Mouse (Mus musculus) heart, embryonic 13.5 days (tissue): ENCODE data around the gene Gse1. TPM values are rescaled to one million over a fixed set of nuclear protein-coding genes. Genes with fewer than 3 reads are reported as not detected.

Experiments used
- ATAC-seq: fragments of 200-750 bp; cut with Nextera tagmentation; 2 replicates; pipeline ENCODE4 v1.8.0; 2017; ENCODE audit warnings: moderate TSS enrichment; ENCODE audit not compliant: insufficient number of reproducible peaks, low FRiP score, low TSS enrichment; ENCODE audit errors: extremely low read depth
- H3K27ac ChIP-seq: fragments of 300-500 bp; sonication (generic); replicated peaks from 2 replicates; pipeline ENCODE4 v1.5.1; 2015; ENCODE audit warnings: moderate library complexity, mild to moderate bottlenecking, inconsistent platforms
- H3K27me3 ChIP-seq: fragments of 300-500 bp; sonication (generic); replicated peaks from 2 replicates; pipeline ENCODE4 v1.6.1; 2015; ENCODE audit warnings: mild to moderate bottlenecking, inconsistent platforms
- H3K36me3 ChIP-seq: fragments of 300-500 bp; sonication (generic); 2 replicates; pipeline ENCODE4 v1.6.1; 2015; ENCODE audit warnings: mild to moderate bottlenecking, inconsistent platforms
- H3K4me1 ChIP-seq: fragments of 300-500 bp; sonication (generic); 2 replicates; pipeline ENCODE4 v1.6.1; 2015; ENCODE audit warnings: inconsistent platforms
- H3K4me2 ChIP-seq: fragments of 300-500 bp; sonication (generic); 2 replicates; pipeline ENCODE4 v1.6.1; 2015; ENCODE audit warnings: inconsistent platforms, mild to moderate bottlenecking, moderate library complexity
- H3K4me3 ChIP-seq: fragments of 300-500 bp; sonication (generic); 2 replicates; pipeline ENCODE4 v1.5.1; 2015; ENCODE audit warnings: moderate library complexity, mild to moderate bottlenecking, inconsistent platforms
- H3K9ac ChIP-seq: fragments of 300-500 bp; sonication (generic); 2 replicates; pipeline ENCODE4 v1.6.1; 2015; ENCODE audit warnings: inconsistent platforms, mild to moderate bottlenecking, moderate library complexity
- H3K9me3 ChIP-seq: fragments of 300-500 bp; sonication (generic); 2 replicates; pipeline ENCODE4 v1.6.1; 2016; ENCODE audit warnings: inconsistent platforms
- WGBS: fragments of 180-500 bp; shearing (Covaris S2); methylation state at CpG from one replicate; pipeline ENCODE4 v1.1.7; 2015; ENCODE audit warnings: mixed read lengths; 5-methylcytosine and 5-hydroxymethylcytosine counted together
- polyA plus RNA-seq: library from polyadenylated mRNA; unstranded; fragments of >200 nt; fragmentation: Nextera tagmentation; extraction: Ambion mirVana; gene quantifications from 2 replicates; pipeline ENCODE4 v1.2.1, GENCODE M21; 2015

The Gse1 gene
- polyA plus RNA-seq, 1 experiment from 2014 or later = 8.5 TPM

DNA sequence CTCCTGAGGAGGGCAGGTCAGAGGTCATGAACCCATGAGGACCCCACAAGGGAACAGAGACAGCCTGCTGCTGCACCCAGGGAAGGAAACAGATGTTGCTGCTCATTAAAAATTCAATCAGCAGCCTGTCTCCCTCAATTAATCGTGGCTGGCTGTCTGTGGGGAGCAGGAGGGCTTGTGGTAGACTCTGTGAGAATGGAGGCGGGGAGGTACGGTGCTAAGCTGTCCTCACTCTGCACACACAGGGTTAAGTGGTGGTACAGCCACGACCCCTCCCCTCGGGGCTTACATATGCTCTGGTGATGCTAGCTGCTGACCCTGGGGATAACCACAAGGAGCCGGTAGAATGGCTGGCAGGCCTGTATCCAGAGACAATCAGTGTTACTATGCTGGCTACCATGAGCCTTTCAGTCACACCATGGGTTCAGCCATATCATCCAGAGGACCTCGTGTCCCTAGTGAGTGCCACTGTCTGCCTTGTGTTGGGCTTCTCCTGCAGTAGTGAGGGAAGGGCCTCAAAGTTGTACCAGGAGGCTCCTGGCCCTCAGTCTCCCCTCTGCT, 337.0 kb downstream of the Gse1 start:
- Histone ChIP-seq H3K9ac (peak overlapping the region; percentile 5), H3K27ac (peak overlapping the region; percentile 98)

DNA sequence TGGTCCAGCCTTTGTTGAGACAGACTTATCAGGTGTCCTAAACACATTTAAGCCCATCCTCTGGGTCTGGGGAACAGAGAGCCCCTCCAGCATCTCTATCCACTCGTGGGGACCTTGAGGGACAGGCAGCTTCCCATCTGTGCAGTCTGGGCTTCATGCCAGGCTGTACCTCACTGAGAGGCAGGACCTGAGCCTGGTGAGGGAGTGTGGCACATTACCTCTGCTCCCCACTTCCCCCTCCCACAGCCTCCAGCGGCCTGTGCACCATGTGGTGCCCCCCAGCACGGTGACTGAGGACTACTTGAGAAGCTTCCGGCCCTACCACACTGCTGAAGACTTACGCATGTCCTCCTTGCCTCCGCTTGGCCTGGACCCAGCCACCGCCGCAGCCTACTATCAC, 338.4 kb downstream of the Gse1 start:
- H3K4me3 ChIP-seq = no peak overlapping the region
- WGBS = 88% methylated on average over 8 of the region's 8 CpGs

More for the DNA sequence above, 337.0 kb downstream of the Gse1 start:
- Histone ChIP-seq H3K36me3 (peaks cover 56% of the 10 kb centered on the region), H3K9me3 (no peaks in the 10 kb centered on the region), H3K4me2 (no peak overlapping the region), H3K27me3 (no peaks in the 10 kb centered on the region), H3K4me3 (no peak overlapping the region), H3K4me1 (peaks cover 75% of the 10 kb centered on the region)
- 40% methylated on average over 7 of the region's 7 CpGs for WGBS
- ATAC-seq = no peak

DNA sequence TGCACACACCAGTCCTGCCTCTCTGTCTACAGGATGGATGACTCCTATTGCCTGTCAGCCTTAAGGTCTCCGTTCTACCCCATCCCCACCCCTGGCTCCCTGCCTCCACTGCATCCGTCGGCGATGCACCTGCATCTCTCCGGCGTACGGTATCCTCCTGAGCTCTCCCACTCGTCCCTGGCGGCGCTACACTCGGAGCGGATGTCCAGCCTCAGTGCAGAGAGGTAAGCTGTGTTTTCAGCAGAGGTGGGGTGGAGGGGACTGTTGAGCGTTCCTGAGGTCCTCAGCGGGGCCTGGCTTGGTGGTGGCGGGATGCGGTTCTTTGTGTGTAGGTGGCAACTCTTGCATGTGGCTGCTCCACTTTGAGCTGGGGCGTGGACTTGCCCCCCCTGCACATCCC, 339.5 kb downstream of the Gse1 start:
- Histone ChIP-seq H3K27me3 (no peaks in the 10 kb centered on the region), H3K4me3 (no peak overlapping the region), H3K9ac (no peak overlapping the region), H3K4me1 (peaks cover 55% of the 10 kb centered on the region), H3K4me2 (no peak overlapping the region), H3K36me3 (peaks cover 77% of the 10 kb centered on the region), H3K27ac (no peak overlapping the region), H3K9me3 (no peaks in the 10 kb centered on the region)
- no peak for ATAC-seq
- 94% methylated on average over 17 of the region's 17 CpGs for WGBS

More for the DNA sequence above, 338.4 kb downstream of the Gse1 start:
- no peak for ATAC-seq
- no peaks in the 10 kb centered on the region for H3K27me3 ChIP-seq
- no peak overlapping the region for H3K4me2 ChIP-seq
- H3K36me3 ChIP-seq = peaks cover 69% of the 10 kb centered on the region
- peaks cover 66% of the 10 kb centered on the region for H3K4me1 ChIP-seq
- H3K9ac ChIP-seq = peak overlapping the region; percentile 2; the same call in 1 of the 2 replicates
- no peak overlapping the region for H3K27ac ChIP-seq
- no peaks in the 10 kb centered on the region for H3K9me3 ChIP-seq

DNA sequence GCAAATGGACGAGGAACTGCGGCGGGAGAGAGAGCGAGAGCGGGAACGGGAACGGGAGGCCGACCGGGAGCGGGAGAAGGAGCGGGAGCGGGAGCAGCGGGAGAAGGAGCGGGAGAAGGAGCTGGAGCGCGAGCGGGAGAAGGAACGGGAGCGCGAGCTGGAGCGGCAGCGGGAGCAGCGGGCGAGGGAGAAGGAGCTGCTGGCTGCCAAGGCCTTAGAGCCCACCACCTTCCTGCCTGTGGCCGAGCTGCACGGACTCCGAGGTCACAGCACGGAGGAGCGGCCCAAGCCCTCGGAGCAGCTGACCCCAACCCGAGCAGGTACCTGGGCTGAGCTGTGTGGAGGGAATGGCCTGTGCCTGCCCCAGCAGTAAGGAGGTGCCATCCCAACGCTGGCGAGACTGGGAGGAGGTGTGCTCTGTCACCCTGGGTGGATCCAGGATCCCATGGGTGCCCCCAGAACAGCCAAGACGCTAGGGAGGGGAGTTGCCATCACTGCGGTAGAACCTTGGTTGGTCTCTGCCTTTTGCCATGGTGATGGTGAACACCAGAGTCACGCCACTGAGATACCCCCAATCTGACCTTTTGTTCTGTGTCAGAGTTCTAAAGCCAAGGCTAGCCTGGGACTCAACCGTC, 340.0 kb downstream of the Gse1 start:
- H3K9me3 ChIP-seq = no peaks in the 10 kb centered on the region
- H3K36me3 ChIP-seq = peaks cover 80% of the 10 kb centered on the region
- no peak overlapping the region for H3K27ac ChIP-seq
- no peak overlapping the region for H3K4me2 ChIP-seq
- H3K27me3 ChIP-seq = no peaks in the 10 kb centered on the region
- H3K9ac ChIP-seq = no peak overlapping the region
- H3K4me3 ChIP-seq = no peak overlapping the region
- no peak for ATAC-seq
- 92% methylated on average over 37 of the region's 37 CpGs for WGBS
- peaks cover 50% of the 10 kb centered on the region for H3K4me1 ChIP-seq

DNA sequence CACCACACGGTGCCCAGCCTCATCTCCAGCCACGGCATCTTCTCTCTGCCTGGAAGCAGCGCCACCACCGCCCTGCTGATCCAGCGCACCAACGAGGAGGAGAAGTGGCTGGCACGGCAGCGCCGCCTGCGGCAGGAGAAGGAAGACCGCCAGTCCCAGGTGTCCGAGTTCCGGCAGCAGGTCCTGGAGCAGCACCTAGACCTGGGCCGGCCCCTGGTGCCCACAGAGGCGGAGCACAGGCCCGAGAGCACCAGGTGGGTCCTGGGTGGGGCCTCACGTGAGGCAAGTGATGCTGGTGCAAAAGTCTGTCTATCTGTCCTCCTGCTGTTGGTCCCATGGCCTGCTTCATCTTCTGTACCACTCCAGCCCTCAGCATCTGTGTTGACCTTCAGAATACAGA, 340.9 kb downstream of the Gse1 start:
- WGBS = 93% methylated on average over 17 of the region's 17 CpGs
- Histone ChIP-seq H3K36me3 (peaks cover 88% of the 10 kb centered on the region), H3K9ac (no peak overlapping the region), H3K4me1 (peaks cover 41% of the 10 kb centered on the region), H3K9me3 (no peaks in the 10 kb centered on the region), H3K4me2 (no peak overlapping the region), H3K27me3 (no peaks in the 10 kb centered on the region), H3K4me3 (no peak overlapping the region), H3K27ac (no peak overlapping the region)
- ATAC-seq = no peak

DNA sequence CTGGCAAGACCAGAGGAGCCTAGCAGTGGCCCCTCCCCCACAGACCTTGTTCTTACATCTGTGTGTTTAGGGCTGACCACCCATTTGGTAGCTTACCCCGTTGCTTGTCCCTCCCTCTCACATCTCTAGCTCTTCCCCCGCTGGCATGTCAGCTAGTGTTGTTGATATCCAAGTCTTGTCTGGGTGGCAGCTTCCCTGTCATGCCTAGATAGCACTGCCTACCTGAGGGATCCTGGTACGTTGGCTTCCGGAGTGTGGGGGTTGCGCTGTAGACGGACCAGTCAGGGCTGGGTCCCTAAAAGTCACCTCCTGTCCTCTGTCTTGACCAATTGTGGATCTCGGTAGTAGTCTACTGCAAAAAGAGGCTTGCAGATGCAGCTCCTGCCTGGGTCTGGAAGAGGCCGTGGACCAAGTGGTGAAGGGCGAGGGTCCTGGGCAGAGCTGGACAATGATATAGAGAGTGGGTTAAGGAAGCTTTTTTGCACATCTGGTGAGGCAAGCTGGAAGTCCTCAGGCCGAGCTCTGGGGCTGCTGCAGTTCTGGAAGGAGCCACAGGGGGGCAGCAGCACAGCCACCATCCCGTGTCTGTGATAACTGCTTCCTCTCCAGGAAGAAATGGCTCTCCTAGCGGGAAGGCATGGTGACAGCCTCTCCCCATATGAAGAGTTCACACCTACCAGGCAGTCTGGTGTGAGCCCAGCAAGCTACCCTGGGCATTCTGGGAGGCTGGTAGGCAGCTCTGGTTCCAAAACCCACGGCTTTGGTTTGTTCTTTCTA, 341.9 kb downstream of the Gse1 start:
- no peak overlapping the region for H3K4me2 ChIP-seq
- H3K9me3 ChIP-seq = no peaks in the 10 kb centered on the region
- no peak overlapping the region for H3K4me3 ChIP-seq
- WGBS = 47% methylated on average over 13 of the region's 13 CpGs
- peaks cover 93% of the 10 kb centered on the region for H3K36me3 ChIP-seq
- H3K9ac ChIP-seq = peak overlapping the region; percentile 33; the same call in 1 of the 2 replicates
- no peak overlapping the region; the same call in 1 of the 2 replicates for H3K27ac ChIP-seq
- peaks cover 38% of the 10 kb centered on the region for H3K4me1 ChIP-seq
- H3K27me3 ChIP-seq = no peaks in the 10 kb centered on the region
- no peak for ATAC-seq

DNA sequence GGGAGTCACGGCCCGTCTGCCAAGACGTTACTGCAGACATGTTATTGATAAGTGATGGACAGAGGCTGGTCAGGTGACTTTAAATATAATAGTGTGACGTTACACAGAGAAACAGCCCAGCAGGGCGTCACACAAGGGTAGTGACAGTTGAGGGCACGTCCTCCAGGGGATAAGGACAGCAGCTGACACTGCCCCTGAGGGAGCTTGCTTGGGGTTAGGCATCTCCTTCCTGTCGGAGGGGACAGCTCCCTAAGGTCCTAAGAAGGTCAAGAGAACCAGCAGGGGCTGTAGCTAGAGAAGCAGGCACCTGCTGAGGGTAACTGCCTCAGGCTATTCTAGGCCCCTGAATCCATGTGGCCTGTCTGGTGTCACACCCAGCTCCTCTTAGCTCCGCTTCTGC, 343.3 kb downstream of the Gse1 start:
- Histone ChIP-seq H3K27ac (no peak overlapping the region), H3K4me2 (no peak overlapping the region), H3K9ac (no peak overlapping the region), H3K9me3 (no peaks in the 10 kb centered on the region), H3K36me3 (peaks cover 98% of the 10 kb centered on the region), H3K27me3 (no peaks in the 10 kb centered on the region), H3K4me3 (no peak overlapping the region), H3K4me1 (peaks cover 37% of the 10 kb centered on the region)
- WGBS = 76% methylated on average over 8 of the region's 8 CpGs
- ATAC-seq = no peak

DNA sequence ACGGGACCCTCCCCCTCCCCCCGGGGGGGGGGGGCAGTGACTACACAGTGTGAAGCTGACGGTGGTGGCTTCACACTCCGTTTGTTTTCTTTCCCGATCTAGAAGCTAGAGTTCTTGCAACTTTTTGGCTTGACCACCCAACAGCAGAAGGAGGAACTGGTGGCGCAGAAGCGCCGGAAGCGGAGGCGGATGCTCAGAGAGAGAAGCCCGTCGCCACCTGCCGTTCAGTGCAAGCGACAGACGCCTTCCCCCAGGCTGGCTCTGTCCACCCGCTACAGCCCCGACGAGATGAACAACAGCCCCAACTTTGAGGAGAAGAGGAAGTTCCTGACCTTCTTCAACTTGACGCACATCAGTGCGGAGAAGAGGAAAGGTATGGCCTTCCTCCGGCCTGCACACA, 344.3 kb downstream of the Gse1 start:
- H3K4me3 ChIP-seq = no peak overlapping the region
- H3K27me3 ChIP-seq = no peaks in the 10 kb centered on the region
- H3K4me2 ChIP-seq = no peak overlapping the region
- H3K9ac ChIP-seq = no peak overlapping the region
- no peak for ATAC-seq
- H3K4me1 ChIP-seq = peaks cover 34% of the 10 kb centered on the region
- H3K36me3 ChIP-seq = peaks cover 98% of the 10 kb centered on the region
- WGBS = 80% methylated on average over 21 of the region's 21 CpGs
- H3K27ac ChIP-seq = no peak overlapping the region
- no peaks in the 10 kb centered on the region for H3K9me3 ChIP-seq

DNA sequence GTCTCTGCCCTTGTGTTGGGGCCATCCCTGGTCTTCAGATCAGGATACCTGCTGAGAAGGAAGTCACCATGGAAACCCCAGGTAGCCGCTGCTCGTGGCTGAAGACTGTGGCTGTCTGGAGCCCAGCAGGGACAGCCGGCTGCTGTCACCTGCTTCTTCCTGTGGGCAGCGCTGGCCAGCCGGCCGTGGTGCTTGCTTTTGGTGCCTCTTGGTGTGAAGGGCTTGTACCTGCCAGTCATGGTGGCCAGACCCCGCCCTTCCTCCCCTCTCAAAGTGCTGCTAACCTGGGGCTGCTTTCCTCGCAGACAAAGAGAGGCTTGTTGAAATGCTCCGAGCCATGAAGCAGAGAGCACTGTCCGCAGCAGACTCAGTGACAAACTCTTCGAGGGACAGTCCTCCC, 345.6 kb downstream of the Gse1 start:
- ATAC-seq = no peak
- no peaks in the 10 kb centered on the region for H3K27me3 ChIP-seq
- H3K4me2 ChIP-seq = no peak overlapping the region
- no peak overlapping the region for H3K4me3 ChIP-seq
- H3K9me3 ChIP-seq = no peaks in the 10 kb centered on the region
- WGBS = 84% methylated on average over 11 of the region's 11 CpGs
- H3K9ac ChIP-seq = no peak overlapping the region
- no peak overlapping the region for H3K27ac ChIP-seq
- H3K4me1 ChIP-seq = peaks cover 34% of the 10 kb centered on the region
- H3K36me3 ChIP-seq = peaks cover 98% of the 10 kb centered on the region

DNA sequence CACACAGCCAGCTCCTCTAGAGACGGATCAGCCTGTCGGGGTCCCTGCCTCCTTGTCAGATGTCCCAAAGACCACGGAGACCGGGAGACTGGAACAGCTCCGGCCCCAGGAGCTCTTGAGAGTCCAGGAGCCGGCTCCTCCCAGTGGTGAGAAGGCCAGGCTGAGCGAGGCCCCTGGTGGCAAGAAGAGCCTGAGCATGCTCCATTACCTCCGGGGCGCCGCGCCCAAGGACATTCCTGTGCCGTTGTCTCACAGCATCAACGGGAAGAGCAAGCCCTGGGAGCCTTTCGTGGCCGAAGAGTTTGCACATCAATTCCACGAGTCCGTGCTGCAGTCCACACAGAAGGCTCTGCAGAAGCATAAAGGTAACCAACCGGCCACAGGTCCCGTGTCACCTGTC, 346.7 kb downstream of the Gse1 start:
- ATAC-seq = no peak
- WGBS = 59% methylated on average over 19 of the region's 19 CpGs
- H3K4me3 ChIP-seq = no peak overlapping the region
- no peaks in the 10 kb centered on the region for H3K27me3 ChIP-seq
- H3K27ac ChIP-seq = no peak overlapping the region
- no peak overlapping the region for H3K4me2 ChIP-seq
- no peaks in the 10 kb centered on the region for H3K9me3 ChIP-seq
- H3K9ac ChIP-seq = peak overlapping the region; percentile 17
- H3K36me3 ChIP-seq = peaks cover 98% of the 10 kb centered on the region
- peaks cover 27% of the 10 kb centered on the region for H3K4me1 ChIP-seq

DNA sequence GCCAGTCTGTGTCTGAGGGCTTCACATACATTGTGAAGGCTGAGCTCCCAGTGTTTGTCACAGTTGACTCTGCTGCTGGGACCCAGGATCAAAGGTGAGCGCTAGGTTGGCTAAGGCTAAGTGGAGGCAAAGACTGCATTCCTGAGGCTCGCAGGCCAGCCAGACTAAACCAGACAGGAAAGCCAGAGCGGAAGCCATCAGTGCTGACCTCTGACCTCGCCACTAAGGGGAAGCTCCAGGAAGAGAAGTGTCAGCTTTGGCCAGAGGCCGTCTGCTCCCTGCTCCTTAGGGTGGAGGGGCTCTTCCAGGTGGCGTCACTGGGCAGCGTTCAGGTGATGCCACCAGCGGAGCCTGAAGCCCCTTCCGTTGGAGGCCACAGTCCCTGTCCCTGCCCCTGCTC, 347.5 kb downstream of the Gse1 start:
- peaks cover 100% of the 10 kb centered on the region for H3K36me3 ChIP-seq
- no peak overlapping the region for H3K9ac ChIP-seq
- H3K27ac ChIP-seq = no peak overlapping the region
- H3K9me3 ChIP-seq = no peaks in the 10 kb centered on the region
- H3K4me3 ChIP-seq = no peak overlapping the region
- no peak for ATAC-seq
- 56% methylated on average over 9 of the region's 9 CpGs for WGBS
- no peak overlapping the region for H3K4me2 ChIP-seq
- peaks cover 20% of the 10 kb centered on the region for H3K4me1 ChIP-seq
- no peaks in the 10 kb centered on the region for H3K27me3 ChIP-seq
